Mouse (Mus musculus) ES-E14 (cell line): ENCODE measurements at regions not wholly inside any gene's neighbourhood (a gene's known extent, or its start where the extent isn't known, plus 50 kb on each side); places are given as distances from the start of the nearest gene placed in this dataset.

Experiments used
- DNase-seq: peaks from one replicate; pipeline ENCODE4 v3.0.0-alpha.2; 2013; ENCODE audit warnings: low read depth, low spot score
- H3K27ac ChIP-seq: 2 replicates; pipeline ENCODE4 v1.5.1; 2012; ENCODE audit warnings: low read depth, mild to moderate bottlenecking, low read length, moderate library complexity, mixed read lengths; ENCODE audit not compliant: poor library complexity, insufficient read depth, severe bottlenecking
- H3K36me3 ChIP-seq: 2 replicates; pipeline ENCODE4 v1.6.1; 2012; ENCODE audit warnings: mild to moderate bottlenecking, low read length, moderate library complexity, mixed read lengths; ENCODE audit not compliant: control insufficient read depth, poor library complexity, insufficient read depth, severe bottlenecking
- H3K4me1 ChIP-seq, 2 experiments: fragments of 150-350 bp in 1 of 2; sonication (generic) in 1 of 2; 2 replicates each; pipeline ENCODE4 v1.6.1; 2012; ENCODE audit warnings: low read length in 2 of 2, mild to moderate bottlenecking in 1 of 2, mixed read lengths in 1 of 2; ENCODE audit not compliant: control insufficient read depth in 2 of 2, insufficient read depth in 2 of 2, poor library complexity in 1 of 2
- H3K4me3 ChIP-seq, 2 experiments: fragments of 150-350 bp in 1 of 2; sonication (generic) in 1 of 2; 2 replicates each; pipeline ENCODE4 v1.5.1; 2012; ENCODE audit warnings: low read length in 2 of 2, low read depth in 1 of 2, mild to moderate bottlenecking in 1 of 2, mixed read lengths in 1 of 2; ENCODE audit not compliant: insufficient read depth in 1 of 2, poor library complexity in 1 of 2, severe bottlenecking in 1 of 2
- H3K9ac ChIP-seq: 2 replicates; pipeline ENCODE4 v1.6.1; 2012; ENCODE audit warnings: low read depth, mild to moderate bottlenecking, low read length, mixed read lengths; ENCODE audit not compliant: poor library complexity, insufficient read depth, severe bottlenecking
- H3K9me3 ChIP-seq: fragments of 150-350 bp; sonication (generic); 2 replicates; pipeline ENCODE4 v1.6.1; 2012; ENCODE audit warnings: low read depth, mild to moderate bottlenecking, low read length; ENCODE audit not compliant: control insufficient read depth, insufficient read depth
- CHD2 ChIP-seq: IDR thresholded peaks from 2 replicates; pipeline ENCODE4 v1.6.1; 2014; ENCODE audit warnings: mild to moderate bottlenecking, low read depth, low read length, inconsistent platforms
- HCFC1 ChIP-seq: IDR thresholded peaks from 2 replicates; pipeline ENCODE4 v1.6.1; 2012; ENCODE audit warnings: low read length, inconsistent platforms, borderline replicate concordance; ENCODE audit not compliant: insufficient read depth
- MAFK ChIP-seq: IDR thresholded peaks from 2 replicates; pipeline ENCODE4 v1.6.1; 2014; ENCODE audit warnings: mild to moderate bottlenecking, low read depth, low read length, inconsistent platforms; ENCODE audit not compliant: insufficient read depth
- ZC3H11A ChIP-seq: IDR thresholded peaks from 2 replicates; pipeline ENCODE4 v1.6.1; 2012; ENCODE audit warnings: low read depth, mild to moderate bottlenecking, inconsistent platforms, low read length, borderline replicate concordance
- ZNF384 ChIP-seq: IDR thresholded peaks from 2 replicates; pipeline ENCODE4 v1.6.1; 2012; ENCODE audit warnings: low read depth, low read length, inconsistent platforms
- in situ Hi-C, 2 experiments: fragments of 600-800 bp; cut with MboI; formaldehyde crosslinking; loops; one replicate each; pipeline ENCODE4 v1.15.1; 2025; ENCODE audit warnings: low sequenced_read_pairs in 2 of 2, inconsistent platforms in 1 of 2; ENCODE audit not compliant: unreplicated experiment in 2 of 2

DNA sequence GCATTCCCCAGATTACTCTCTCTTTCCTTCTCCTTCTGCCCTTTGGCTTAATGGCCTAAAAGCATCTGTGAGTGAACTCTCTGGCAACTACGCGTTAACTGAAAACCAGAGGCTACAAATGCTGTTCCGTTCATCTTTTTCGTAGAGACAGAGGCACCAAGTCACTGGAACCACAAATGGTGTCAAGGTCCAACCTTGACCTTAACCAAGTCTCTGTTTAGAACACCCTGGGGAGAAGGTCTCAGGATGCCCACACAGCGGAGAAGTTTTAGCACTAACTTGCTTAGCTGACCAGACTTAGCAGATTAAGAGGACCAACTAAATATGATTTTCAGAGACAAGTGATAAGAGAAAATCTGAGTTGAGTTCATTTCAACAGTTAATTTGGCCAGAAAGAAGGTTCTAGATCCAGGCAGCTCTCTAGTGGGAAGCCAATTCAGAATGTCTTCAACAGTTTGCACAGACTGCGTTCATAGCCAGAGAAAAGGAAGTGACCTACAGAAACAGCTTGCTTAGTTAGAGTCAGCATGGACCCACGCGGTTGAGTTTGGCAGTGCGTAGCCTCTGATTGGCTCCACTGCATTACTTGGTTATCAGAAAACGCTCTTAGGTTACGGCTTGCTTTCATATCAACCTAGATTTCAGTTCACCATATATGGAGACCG, 169.8 kb downstream of the Ly86 start:
- no peak for DNase-seq
- no peak overlapping the region for H3K9ac ChIP-seq
- no peaks in the 10 kb centered on the region for H3K36me3 ChIP-seq
- no peak for TF ChIP-seq ZC3H11A
- no peak for TF ChIP-seq MAFK
- no peak for TF ChIP-seq CHD2
- TF ChIP-seq HCFC1: no peak
- no peak for TF ChIP-seq ZNF384
- in situ Hi-C loops: no loop called here
- H3K9me3 ChIP-seq: no peaks in the 10 kb centered on the region
- H3K4me1 ChIP-seq: peaks cover 6 to 8% of the 10 kb centered on the region in 2 experiments; a peak in 3 of 4 replicates
- no peak overlapping the region for H3K27ac ChIP-seq
- no peak overlapping the region for H3K4me3 ChIP-seq

DNA sequence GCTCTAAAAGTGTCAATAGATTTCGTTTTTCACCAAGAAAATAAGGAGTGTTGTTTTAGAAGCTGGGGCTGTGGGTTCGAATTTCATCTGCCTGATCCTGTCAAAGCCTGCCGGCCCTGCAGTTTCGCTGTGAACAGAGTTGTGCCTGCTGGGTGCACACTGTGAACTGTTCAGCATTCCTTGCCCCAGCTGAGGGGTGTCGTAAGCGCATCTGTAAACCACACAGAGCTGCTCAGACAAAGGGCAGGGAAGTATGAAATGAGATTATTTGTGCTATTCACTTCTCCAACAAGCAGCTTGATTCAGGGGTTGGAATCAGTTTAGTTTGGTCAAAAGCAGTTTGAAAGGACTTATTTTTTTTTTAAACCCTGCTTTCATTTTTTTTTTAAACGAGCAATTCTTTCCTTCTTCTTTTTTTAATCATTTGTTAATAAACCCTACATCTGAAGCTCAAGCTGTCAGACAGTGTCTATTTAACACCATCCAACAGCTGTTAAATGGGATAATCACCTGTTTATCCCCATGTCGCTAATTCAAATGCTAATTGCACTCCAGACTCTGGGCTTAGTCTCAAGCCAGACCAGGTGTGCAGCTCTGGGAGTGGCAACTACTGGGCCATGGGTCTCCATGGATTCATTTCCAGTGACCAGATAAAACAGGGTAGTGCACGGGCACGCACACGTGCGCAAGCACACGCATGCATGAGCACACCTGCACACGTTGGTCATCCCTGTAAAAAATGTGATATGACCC, 172.2 kb downstream of the Ly86 start:
- Histone ChIP-seq H3K4me1 (peaks cover 6 to 8% of the 10 kb centered on the region in 2 experiments; a peak in 3 of 4 replicates), H3K36me3 (no peaks in the 10 kb centered on the region), H3K9ac (no peak overlapping the region), H3K9me3 (no peaks in the 10 kb centered on the region), H3K27ac (no peak overlapping the region), H3K4me3 (no peak overlapping the region)
- DNase-seq: no peak
- in situ Hi-C loops: no loop called here
- TF ChIP-seq ZC3H11A: no peak
- TF ChIP-seq MAFK: no peak
- TF ChIP-seq ZNF384: no peak
- no peak for TF ChIP-seq HCFC1
- no peak for TF ChIP-seq CHD2

DNA sequence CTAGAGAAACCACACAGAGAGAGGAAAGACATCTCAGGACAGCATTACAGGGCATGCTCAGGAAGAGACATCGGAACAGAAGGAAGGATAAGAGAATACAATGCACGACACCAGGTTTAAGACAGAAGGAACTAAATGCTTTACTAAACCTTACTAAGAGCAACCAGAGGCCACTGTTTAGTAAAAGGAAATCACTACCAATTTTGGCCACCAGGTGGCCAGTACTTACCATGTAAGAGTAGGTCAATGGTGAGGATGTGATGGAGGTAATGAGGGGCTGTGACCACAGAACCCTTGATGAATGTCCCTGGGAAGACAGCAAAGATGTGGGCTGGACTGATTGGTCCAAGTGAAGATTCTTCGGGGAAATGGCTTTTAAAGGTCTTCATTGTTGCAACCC, 174.9 kb downstream of the Ly86 start:
- TF ChIP-seq CHD2: no peak
- no peak for TF ChIP-seq ZNF384
- no peak for TF ChIP-seq MAFK
- peak; percentile 69; the same call in 1 of the 2 replicates for TF ChIP-seq ZC3H11A
- DNase-seq: peak; percentile 81
- Histone ChIP-seq H3K27ac (no peak overlapping the region), H3K9me3 (no peaks in the 10 kb centered on the region), H3K4me3 (no peak overlapping the region), H3K9ac (no peak overlapping the region), H3K36me3 (no peaks in the 10 kb centered on the region), H3K4me1 (peaks cover 3 to 4% of the 10 kb centered on the region in 2 experiments; a peak in 3 of 4 replicates)
- in situ Hi-C loops: no loop called here

DNA sequence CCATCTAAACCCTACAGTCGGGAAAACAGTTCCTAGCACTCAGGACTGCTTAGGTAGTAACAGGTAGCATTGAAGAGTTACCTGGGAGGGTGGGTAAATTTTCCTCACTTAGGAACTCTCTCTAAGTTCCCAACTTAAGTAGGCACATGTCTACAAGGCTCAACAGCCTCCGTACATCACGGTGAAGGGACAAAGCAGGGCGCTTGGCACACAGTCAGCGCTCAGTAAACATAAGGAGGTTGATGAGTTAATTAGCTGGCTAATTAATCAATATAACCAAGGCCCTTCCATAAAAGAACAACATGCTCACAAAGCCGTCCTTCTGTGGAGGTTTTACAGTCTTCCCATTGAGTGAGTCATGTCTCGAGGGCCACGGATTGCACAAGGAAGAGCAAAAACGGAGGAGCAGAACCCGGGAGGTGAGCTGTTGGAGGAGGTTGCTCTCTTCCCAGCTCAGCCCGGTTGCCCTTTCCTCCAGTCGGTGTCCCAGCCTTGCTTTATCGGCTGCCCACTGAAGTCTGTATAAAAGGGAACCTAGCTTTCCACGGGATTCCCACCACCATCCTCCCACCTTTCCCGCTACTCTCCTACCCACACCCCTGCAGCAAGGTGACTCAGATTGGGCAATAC, 180.2 kb downstream of the Ly86 start:
- Histone ChIP-seq H3K4me3 (no peak overlapping the region), H3K4me1 (no peaks in the 10 kb centered on the region; a peak in 1 of 4 replicates), H3K36me3 (no peaks in the 10 kb centered on the region), H3K9me3 (no peaks in the 10 kb centered on the region), H3K9ac (no peak overlapping the region), H3K27ac (no peak overlapping the region)
- no peak for DNase-seq
- no peak for TF ChIP-seq MAFK
- TF ChIP-seq CHD2: no peak
- no peak for TF ChIP-seq ZNF384
- TF ChIP-seq ZC3H11A: no peak
- no peak for TF ChIP-seq HCFC1
- in situ Hi-C loops: no loop called here
